Mouse (Mus musculus): ENCODE measurements around the gene Gfi1. TPM values are rescaled to one million over a fixed set of nuclear protein-coding genes. Genes with fewer than 3 reads are reported as not detected.

Gene Gfi1
- polyA plus RNA-seq, 1 experiment from 2014 or later: 1.5 TPM

- Histone ChIP-seq H3K4me1 (ENCODE audit: control insufficient read depth, low read depth, low read length) (peaks cover 3% of the 10 kb centered on the region; the same call in 1 of the 2 replicates), H3K4me2 (ENCODE audit: low read depth, low read length) (no peak overlapping the region), H3K9ac (ENCODE audit: low read depth, low read length) (no peak overlapping the region), H3K9me3 (replicated peaks; ENCODE audit: control insufficient read depth, low read length) (no peaks in the 10 kb centered on the region), H3K36me3 (ENCODE audit: control insufficient read depth, insufficient read depth) (peaks cover 5% of the 10 kb centered on the region; the same call in 1 of the 2 replicates), H3K27ac (ENCODE audit: low read length) (no peak overlapping the region), H3K27me3 (ENCODE audit: control insufficient read depth, insufficient read depth, low read depth, low read length) (no peaks in the 10 kb centered on the region), H3K4me3 (ENCODE audit: low read depth, low read length) (no peak overlapping the region)
- 91% methylated on average over 7 of the region's 7 CpGs for WGBS (ENCODE audit: insufficient replicate concordance)
- no peak for ATAC-seq (ENCODE audit: low read depth)
Observed at GRCm38 (mm10) chr5:107753656-107754055, 27.8 kb upstream of the Gfi1 start.

GRCm38 (mm10) chr5:107749229-107749916 is 23.5 kb upstream of the Gfi1 start:
- Histone ChIP-seq H3K27me3 (ENCODE audit: control insufficient read depth, insufficient read depth, low read depth, low read length) (no peaks in the 10 kb centered on the region), H3K9me3 (replicated peaks; ENCODE audit: control insufficient read depth, low read length) (no peaks in the 10 kb centered on the region), H3K9ac (ENCODE audit: low read depth, low read length) (no peak overlapping the region), H3K36me3 (ENCODE audit: control insufficient read depth, insufficient read depth) (peaks cover 14% of the 10 kb centered on the region), H3K27ac (ENCODE audit: low read length) (peak overlapping the region; percentile 29; the same call in 1 of the 2 replicates), H3K4me3 (ENCODE audit: low read depth, low read length) (no peak overlapping the region), H3K4me1 (ENCODE audit: control insufficient read depth, low read depth, low read length) (peaks cover 3% of the 10 kb centered on the region; the same call in 1 of the 2 replicates), H3K4me2 (ENCODE audit: low read depth, low read length) (no peak overlapping the region)
- 13% methylated on average over 9 of the region's 9 CpGs for WGBS (ENCODE audit: insufficient replicate concordance)
- peak; percentile 46 for ATAC-seq (ENCODE audit: low read depth)

- WGBS (ENCODE audit: insufficient replicate concordance): 83% methylated on average over 5 of the region's 5 CpGs
- ATAC-seq (ENCODE audit: low read depth): no peak
- no peaks in the 10 kb centered on the region for H3K4me1 ChIP-seq (ENCODE audit: control insufficient read depth, low read depth, low read length)
- H3K9me3 ChIP-seq (replicated peaks; ENCODE audit: control insufficient read depth, low read length): no peaks in the 10 kb centered on the region
- H3K27ac ChIP-seq (ENCODE audit: low read length): no peak overlapping the region
- no peaks in the 10 kb centered on the region for H3K27me3 ChIP-seq (ENCODE audit: control insufficient read depth, insufficient read depth, low read depth, low read length)
- peaks cover 4% of the 10 kb centered on the region for H3K36me3 ChIP-seq (ENCODE audit: control insufficient read depth, insufficient read depth)
- H3K4me2 ChIP-seq (ENCODE audit: low read depth, low read length): no peak overlapping the region
- no peak overlapping the region for H3K4me3 ChIP-seq (ENCODE audit: low read depth, low read length)
- H3K9ac ChIP-seq (ENCODE audit: low read depth, low read length): no peak overlapping the region
Observed at GRCm38 (mm10) chr5:107739023-107739422, 13.2 kb upstream of the Gfi1 start.

GRCm38 (mm10) chr5:107738296-107738695 is 12.5 kb upstream of the Gfi1 start:
- Histone ChIP-seq H3K27me3 (ENCODE audit: control insufficient read depth, insufficient read depth, low read depth, low read length) (no peaks in the 10 kb centered on the region), H3K4me3 (ENCODE audit: low read depth, low read length) (no peak overlapping the region), H3K9me3 (replicated peaks; ENCODE audit: control insufficient read depth, low read length) (no peaks in the 10 kb centered on the region), H3K4me1 (ENCODE audit: control insufficient read depth, low read depth, low read length) (no peaks in the 10 kb centered on the region), H3K4me2 (ENCODE audit: low read depth, low read length) (no peak overlapping the region), H3K27ac (ENCODE audit: low read length) (no peak overlapping the region), H3K9ac (ENCODE audit: low read depth, low read length) (no peak overlapping the region), H3K36me3 (ENCODE audit: control insufficient read depth, insufficient read depth) (peaks cover 4% of the 10 kb centered on the region)
- ATAC-seq (ENCODE audit: low read depth): no peak
- 78% methylated on average over 3 of the region's 3 CpGs for WGBS (ENCODE audit: insufficient replicate concordance)

- H3K4me2 ChIP-seq (ENCODE audit: low read depth, low read length): no peak overlapping the region
- WGBS (ENCODE audit: insufficient replicate concordance): 49% methylated on average over 5 of the region's 5 CpGs
- no peaks in the 10 kb centered on the region for H3K4me1 ChIP-seq (ENCODE audit: control insufficient read depth, low read depth, low read length)
- H3K9me3 ChIP-seq (replicated peaks; ENCODE audit: control insufficient read depth, low read length): no peaks in the 10 kb centered on the region
- H3K4me3 ChIP-seq (ENCODE audit: low read depth, low read length): no peak overlapping the region
- H3K27me3 ChIP-seq (ENCODE audit: control insufficient read depth, insufficient read depth, low read depth, low read length): no peaks in the 10 kb centered on the region
- H3K9ac ChIP-seq (ENCODE audit: low read depth, low read length): no peak overlapping the region
- no peaks in the 10 kb centered on the region for H3K36me3 ChIP-seq (ENCODE audit: control insufficient read depth, insufficient read depth)
- ATAC-seq (ENCODE audit: low read depth): no peak
- H3K27ac ChIP-seq (ENCODE audit: low read length): no peak overlapping the region
Observed at GRCm38 (mm10) chr5:107736171-107736570, 10.3 kb upstream of the Gfi1 start.

- ATAC-seq (ENCODE audit: low read depth): no peak
- Histone ChIP-seq H3K9ac (ENCODE audit: low read depth, low read length) (no peak overlapping the region), H3K4me2 (ENCODE audit: low read depth, low read length) (no peak overlapping the region), H3K36me3 (ENCODE audit: control insufficient read depth, insufficient read depth) (no peaks in the 10 kb centered on the region), H3K27me3 (ENCODE audit: control insufficient read depth, insufficient read depth, low read depth, low read length) (peaks cover 24% of the 10 kb centered on the region), H3K4me1 (ENCODE audit: control insufficient read depth, low read depth, low read length) (no peaks in the 10 kb centered on the region), H3K9me3 (replicated peaks; ENCODE audit: control insufficient read depth, low read length) (no peaks in the 10 kb centered on the region), H3K27ac (ENCODE audit: low read length) (no peak overlapping the region), H3K4me3 (ENCODE audit: low read depth, low read length) (no peak overlapping the region)
- WGBS (ENCODE audit: insufficient replicate concordance): 37% methylated on average over 2 of the region's 2 CpGs
Observed at GRCm38 (mm10) chr5:107731844-107732243, 6.0 kb upstream of the Gfi1 start.

GRCm38 (mm10) chr5:107731408-107731807 is 5.6 kb upstream of the Gfi1 start:
- H3K27me3 ChIP-seq (ENCODE audit: control insufficient read depth, insufficient read depth, low read depth, low read length): peaks cover 29% of the 10 kb centered on the region
- ATAC-seq (ENCODE audit: low read depth): no peak
- H3K9me3 ChIP-seq (replicated peaks; ENCODE audit: control insufficient read depth, low read length): no peaks in the 10 kb centered on the region
- H3K36me3 ChIP-seq (ENCODE audit: control insufficient read depth, insufficient read depth): no peaks in the 10 kb centered on the region
- no peaks in the 10 kb centered on the region for H3K4me1 ChIP-seq (ENCODE audit: control insufficient read depth, low read depth, low read length)
- no peak overlapping the region for H3K27ac ChIP-seq (ENCODE audit: low read length)
- no peak overlapping the region for H3K9ac ChIP-seq (ENCODE audit: low read depth, low read length)
- H3K4me2 ChIP-seq (ENCODE audit: low read depth, low read length): no peak overlapping the region
- 47% methylated on average over 3 of the region's 3 CpGs for WGBS (ENCODE audit: insufficient replicate concordance)
- H3K4me3 ChIP-seq (ENCODE audit: low read depth, low read length): no peak overlapping the region

- H3K9me3 ChIP-seq (replicated peaks; ENCODE audit: control insufficient read depth, low read length): no peaks in the 10 kb centered on the region
- no peak for ATAC-seq (ENCODE audit: low read depth)
- H3K9ac ChIP-seq (ENCODE audit: low read depth, low read length): no peak overlapping the region
- H3K4me1 ChIP-seq (ENCODE audit: control insufficient read depth, low read depth, low read length): peaks cover 9% of the 10 kb centered on the region; the same call in 1 of the 2 replicates
- H3K4me3 ChIP-seq (ENCODE audit: low read depth, low read length): peak overlapping the region; percentile 41
- H3K4me2 ChIP-seq (ENCODE audit: low read depth, low read length): peak overlapping the region; percentile 56
- no peaks in the 10 kb centered on the region for H3K36me3 ChIP-seq (ENCODE audit: control insufficient read depth, insufficient read depth)
- peaks cover 73% of the 10 kb centered on the region for H3K27me3 ChIP-seq (ENCODE audit: control insufficient read depth, insufficient read depth, low read depth, low read length)
- 27% methylated on average over 12 of the region's 12 CpGs for WGBS (ENCODE audit: insufficient replicate concordance)
- no peak overlapping the region for H3K27ac ChIP-seq (ENCODE audit: low read length)
Observed at GRCm38 (mm10) chr5:107727007-107727402, 1.2 kb upstream of the Gfi1 start.

- Histone ChIP-seq H3K27me3 (ENCODE audit: control insufficient read depth, insufficient read depth, low read depth, low read length) (peaks cover 78% of the 10 kb centered on the region), H3K36me3 (ENCODE audit: control insufficient read depth, insufficient read depth) (no peaks in the 10 kb centered on the region), H3K9ac (ENCODE audit: low read depth, low read length) (no peak overlapping the region), H3K4me2 (ENCODE audit: low read depth, low read length) (peak overlapping the region; percentile 56), H3K27ac (ENCODE audit: low read length) (no peak overlapping the region), H3K4me3 (ENCODE audit: low read depth, low read length) (peak overlapping the region; percentile 41), H3K4me1 (ENCODE audit: control insufficient read depth, low read depth, low read length) (peaks cover 11% of the 10 kb centered on the region; the same call in 1 of the 2 replicates), H3K9me3 (replicated peaks; ENCODE audit: control insufficient read depth, low read length) (no peaks in the 10 kb centered on the region)
- ATAC-seq (ENCODE audit: low read depth): no peak
- WGBS (ENCODE audit: insufficient replicate concordance): under 1% methylated on average over 57 of the region's 57 CpGs
Observed at GRCm38 (mm10) chr5:107726281-107727006, 608 bp upstream of the Gfi1 start.

All from liver, embryonic 16.5 days (tissue).